1 mouse cellular context compared by ENCODE assay signal in the genomic region with DNA sequence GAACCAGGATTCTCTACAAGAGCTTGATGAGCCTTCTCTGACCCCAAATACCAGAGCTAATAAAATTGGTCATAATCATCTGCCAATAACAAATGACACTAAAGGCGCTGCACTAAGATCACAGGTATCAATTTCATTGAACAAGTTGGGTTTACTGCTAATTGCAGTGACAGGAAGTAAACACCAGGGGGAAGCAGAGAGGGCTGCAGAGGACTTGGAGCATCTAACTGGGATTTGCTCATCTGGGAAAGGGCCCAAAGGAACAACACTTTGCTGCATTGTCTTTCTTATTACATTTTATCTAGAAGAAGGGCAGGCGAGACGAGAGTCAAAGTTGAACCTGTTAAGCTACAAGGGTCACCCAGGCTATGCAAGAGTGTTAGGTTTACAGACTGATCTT.
TF ChIP-seq lines count a peak whose summit lies in the region.

No protein-coding gene starts in this region.

TF ChIP-seq in MEL, 35 proteins besides CTCF, POLR2A, EP300 and RAD21 (continued from another document):
- no peak for TF ChIP-seq E2F4 (IDR thresholded peaks at IDR 0.05; ENCODE audit: borderline replicate concordance, low read depth, low read length)
TF ChIP-seq in MEL: peak in this region for 2.
